Mouse (Mus musculus): ENCODE data around the gene Auts2. TPM values are rescaled to one million over a fixed set of nuclear protein-coding genes. Genes with fewer than 3 reads are reported as not detected.

The Auts2 gene
- total RNA-seq, 2 experiments from 2014 or later = 103 to 156 TPM

DNA sequence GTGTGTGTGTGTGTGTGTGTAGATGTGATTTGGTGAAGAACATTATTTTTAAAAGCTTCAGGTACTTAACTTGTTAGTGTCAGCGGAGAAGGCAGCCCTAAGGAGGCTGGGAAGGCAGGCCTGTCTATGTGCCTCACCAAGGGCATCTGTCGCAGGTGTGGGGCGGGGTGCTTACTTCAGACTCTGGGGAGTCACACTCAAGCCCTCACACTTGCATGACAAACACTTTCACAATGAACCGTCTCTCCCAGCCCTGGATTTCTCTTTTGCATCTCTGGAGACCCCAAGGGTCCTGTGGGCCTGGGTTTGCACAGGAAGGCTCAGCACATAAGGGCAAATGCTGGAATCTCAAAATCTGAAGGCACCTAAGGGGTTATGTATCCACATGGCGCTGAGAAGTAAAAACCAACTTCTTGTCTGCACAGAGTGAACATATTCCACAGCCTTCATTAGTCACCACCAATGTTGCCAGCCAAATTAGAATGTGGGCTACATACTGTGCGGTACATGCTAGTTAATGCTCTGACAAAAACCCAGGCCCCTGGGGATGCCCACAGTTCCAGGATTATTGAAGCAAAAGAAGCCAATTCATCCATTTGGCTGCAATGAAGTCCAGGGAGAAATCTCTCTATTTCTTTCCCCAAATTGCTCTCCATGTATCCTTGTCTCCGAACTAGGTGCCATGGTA, 1093.8 kb downstream of the Auts2 start:
- no peak for DNase-seq (ENCODE audit: extremely low spot score in 1 of 2, low spot score in 1 of 2)

DNA sequence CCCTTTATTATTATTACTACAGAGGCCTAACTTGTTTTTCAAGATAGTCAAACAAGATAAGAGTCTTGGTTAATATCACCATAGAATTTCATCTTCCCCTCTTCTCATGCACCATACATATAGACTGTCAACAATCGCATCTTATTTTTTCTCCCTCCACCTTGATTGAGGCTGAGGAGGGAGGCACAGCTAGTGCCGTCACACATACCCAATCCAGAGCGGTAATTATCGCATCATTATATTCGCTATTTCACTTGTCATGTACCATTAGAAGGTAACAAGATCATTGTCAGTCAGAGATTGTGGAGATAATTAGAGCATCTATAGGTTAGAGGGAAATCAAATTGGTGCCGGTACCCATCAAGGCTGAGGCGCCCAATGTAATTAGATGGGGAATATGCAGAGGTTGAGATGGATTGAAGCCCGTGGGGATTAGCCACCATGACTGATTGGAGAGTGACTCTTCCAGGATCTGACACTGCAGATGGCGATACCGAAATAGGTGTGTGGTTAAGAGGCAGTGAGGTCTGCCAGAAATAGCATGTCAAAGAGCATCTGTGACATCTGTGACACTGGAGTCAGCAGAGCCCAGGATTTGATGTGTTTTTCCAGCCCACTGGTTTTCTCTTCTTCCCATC, 1107.8 kb downstream of the Auts2 start:
- DNase-seq (ENCODE audit: extremely low spot score in 1 of 2, low spot score in 1 of 2) = no peak

DNA sequence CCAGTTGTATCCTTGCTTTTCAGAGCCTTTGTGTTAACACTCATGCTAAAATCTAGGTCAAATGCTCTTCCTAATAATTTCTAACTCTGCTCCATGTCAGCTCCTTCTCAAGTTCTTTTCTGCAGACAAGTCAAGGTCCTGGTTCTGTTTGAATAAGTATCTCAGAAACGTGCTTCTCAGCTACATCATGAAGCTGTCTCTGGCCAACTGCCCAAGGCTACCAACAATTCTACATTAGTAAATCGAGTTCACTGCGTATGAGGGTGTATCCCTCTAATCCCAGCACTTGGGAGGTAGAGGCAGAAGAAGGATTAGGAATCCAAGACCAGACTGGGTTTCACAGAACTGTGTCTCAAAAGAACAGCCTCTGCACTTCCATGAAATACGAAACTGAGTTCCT, 1109.9 kb downstream of the Auts2 start:
- DNase-seq (ENCODE audit: extremely low spot score in 1 of 2, low spot score in 1 of 2) = no peak

DNA sequence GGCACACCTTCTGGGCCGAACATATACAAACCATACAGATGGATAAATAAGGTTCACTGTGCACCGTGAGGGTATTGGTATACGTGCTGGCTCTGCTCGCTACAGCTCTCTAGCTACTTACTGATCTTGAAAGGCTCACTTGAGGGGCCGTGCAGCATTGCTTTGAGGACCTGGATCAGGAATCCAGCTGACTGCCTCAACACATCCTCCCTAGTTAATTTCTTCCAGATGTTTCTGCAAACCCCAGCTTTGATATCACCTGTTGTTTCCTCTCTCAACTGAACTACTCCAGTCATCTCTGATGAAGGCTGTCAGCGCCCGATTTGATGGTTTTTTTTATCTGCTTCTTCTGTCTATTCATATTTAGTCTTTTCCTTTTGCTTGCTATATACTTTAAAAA, 1111.2 kb downstream of the Auts2 start:
- DNase-seq (ENCODE audit: extremely low spot score in 1 of 2, low spot score in 1 of 2) = no peak

DNA sequence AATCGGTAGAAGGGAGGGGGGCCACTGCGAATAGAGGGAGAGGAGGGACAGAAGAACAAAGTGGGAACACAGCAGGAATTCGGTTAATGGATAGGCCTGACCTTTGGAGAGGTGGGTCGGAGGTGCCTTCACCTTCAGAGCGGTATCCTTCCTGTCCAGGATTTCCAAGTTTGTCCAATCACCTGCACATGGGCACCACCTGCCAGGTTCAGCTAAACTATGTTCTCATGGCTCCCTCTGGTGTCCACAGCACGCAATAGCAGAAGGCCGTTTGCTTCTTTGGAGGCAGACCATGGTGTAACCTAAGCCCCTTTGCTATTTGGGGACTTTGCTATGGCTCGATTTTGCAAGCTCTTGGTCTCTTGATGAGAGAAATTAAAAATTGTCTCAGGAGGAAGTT, 1113.0 kb downstream of the Auts2 start:
- DNase-seq (ENCODE audit: extremely low spot score in 1 of 2, low spot score in 1 of 2) = peak in 1 of 2 experiments; percentile 70

DNA sequence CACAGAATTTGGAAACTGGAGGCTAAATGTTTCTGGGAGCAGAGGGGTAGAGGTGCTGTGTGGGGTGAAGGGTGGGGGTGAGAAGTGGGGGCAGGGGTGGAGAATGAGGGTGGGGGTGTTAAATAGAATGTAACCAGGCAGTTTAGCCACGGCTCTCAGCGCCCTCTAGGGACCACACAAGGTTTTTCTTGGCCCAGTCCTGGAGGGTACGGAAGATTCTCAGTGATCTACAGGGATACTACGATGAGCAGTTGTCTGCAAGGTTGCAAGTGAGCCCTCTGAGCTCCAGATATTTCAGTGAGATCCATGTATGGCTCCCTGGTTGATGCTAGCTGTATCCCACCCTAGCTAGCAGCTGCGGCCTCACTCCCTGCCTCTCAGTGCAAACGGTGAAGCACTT, 1113.6 kb downstream of the Auts2 start:
- no peak for DNase-seq (ENCODE audit: extremely low spot score in 1 of 2, low spot score in 1 of 2)

DNA sequence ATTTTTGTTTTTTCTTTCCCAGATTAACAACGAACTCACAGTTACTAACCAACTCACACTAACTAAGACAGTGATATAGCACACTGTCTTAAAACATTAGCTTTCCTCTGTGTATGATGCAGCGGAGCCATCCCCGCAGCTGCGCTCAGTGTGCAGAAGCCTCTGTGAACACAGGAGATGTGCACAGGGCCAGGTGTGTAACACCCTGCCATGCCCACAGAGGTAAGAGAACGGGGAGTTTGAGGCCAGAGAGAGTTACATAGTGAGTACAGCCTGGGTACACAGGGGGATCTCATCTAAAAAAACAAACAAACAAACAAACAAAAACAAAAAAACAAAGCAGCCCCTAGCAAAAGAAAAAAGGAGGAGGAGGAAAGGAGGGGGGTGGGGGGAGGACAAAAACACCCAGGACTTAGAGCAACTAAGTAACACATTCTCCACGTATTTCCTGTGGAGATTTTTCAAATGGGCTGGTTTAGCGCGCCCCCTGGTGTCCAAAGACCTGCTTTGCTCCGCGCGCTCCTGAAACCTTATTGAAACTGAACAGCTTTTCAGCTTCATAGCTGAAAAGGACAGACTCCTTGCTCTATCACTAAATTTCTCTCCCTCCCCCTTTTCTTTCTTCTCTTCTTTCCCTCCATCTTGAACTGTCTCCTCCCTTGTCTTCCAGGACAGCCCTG, 1115.3 kb downstream of the Auts2 start:
- peak; percentile 76 to 97 for DNase-seq (ENCODE audit: extremely low spot score in 1 of 2, low spot score in 1 of 2)

DNA sequence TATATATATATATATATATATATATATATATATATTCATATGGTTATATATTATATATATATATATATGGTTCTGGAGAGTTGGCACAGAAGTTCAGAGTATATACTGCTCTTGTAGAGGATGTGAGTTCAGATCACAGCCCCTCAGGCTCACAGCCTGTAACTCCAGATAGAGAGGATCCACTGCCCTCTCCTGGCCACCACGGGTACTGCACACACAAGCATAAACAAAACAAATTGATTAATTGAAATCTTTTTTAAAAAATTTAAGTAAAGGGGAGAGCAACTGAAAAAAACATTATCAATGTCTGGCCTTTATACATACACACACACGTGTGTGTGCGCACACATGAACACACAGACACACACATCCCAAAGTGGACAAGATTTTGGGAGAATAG, 1120.4 kb downstream of the Auts2 start:
- no peak for DNase-seq (ENCODE audit: extremely low spot score in 1 of 2, low spot score in 1 of 2)

DNA sequence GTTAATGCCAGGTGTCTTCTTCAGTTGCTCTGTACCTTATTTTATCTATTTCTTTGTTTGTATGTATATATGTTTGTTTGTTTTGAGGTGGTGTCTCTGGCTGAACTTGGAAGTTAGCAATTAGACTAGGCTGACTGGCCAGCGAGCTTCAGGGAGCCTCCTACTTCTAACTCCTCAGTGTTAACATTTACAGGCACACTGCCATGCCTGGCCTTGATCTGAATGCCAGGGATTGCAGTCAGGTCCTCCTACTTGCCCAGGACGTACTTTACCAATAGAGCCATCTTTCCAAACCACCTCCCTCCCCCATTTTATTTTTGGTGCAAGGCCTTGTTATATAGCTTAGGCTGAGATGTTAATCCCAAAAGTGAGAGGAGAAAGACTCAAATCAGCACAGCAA, 1122.7 kb downstream of the Auts2 start:
- DNase-seq (ENCODE audit: extremely low spot score in 1 of 2, low spot score in 1 of 2) = no peak

DNA sequence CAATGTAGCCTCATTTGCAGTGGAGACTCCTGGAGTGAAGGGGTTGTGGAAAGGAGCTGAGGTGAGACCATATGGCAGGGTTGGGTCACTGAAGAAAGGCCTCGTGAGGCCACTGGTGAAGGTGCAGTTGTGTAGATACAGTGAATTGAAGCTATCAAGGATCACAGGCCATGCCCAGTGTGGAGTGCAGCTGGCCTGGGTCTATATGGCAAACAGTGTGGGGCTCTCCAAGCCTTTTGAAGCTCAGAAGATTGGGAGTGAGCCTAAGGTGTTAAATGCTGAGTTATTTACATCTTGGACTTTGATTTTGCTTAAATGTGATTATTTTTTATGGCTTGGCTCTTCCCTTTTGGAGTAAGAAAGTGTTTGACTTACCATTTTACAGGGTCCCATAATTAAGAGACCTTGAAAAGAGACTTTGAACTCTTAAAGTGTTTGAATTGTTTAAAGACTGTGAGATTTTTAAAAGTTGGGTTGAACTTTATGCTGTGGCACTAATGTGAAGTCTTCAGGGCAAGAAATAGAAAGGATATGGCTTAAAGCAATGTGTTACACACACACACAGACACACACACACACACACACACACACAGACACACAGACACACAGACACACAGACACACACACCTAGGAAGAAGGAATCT, 1127.1 kb downstream of the Auts2 start:
- DNase-seq (ENCODE audit: extremely low spot score in 1 of 2, low spot score in 1 of 2) = no peak

DNA sequence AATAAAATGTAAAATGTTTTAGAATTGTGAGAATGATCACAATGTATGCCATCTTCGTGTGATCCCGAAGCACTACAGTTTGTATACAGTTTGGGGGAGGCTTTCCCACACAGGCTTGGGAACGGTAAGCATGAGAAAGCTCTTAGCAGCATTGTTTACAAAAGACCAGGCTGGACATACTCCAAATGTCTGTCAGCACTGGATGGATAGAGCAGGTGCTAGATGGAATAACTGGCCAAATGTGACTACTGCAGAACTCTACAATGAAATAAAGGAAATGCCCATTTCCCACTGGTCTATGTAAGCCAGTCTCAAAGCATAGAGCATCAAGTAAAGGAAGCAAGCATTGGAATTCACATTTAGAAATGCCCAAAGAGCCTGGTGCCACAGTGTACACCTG, 1144.9 kb downstream of the Auts2 start:
- no peak for DNase-seq (ENCODE audit: extremely low spot score in 1 of 2, low spot score in 1 of 2)

DNA sequence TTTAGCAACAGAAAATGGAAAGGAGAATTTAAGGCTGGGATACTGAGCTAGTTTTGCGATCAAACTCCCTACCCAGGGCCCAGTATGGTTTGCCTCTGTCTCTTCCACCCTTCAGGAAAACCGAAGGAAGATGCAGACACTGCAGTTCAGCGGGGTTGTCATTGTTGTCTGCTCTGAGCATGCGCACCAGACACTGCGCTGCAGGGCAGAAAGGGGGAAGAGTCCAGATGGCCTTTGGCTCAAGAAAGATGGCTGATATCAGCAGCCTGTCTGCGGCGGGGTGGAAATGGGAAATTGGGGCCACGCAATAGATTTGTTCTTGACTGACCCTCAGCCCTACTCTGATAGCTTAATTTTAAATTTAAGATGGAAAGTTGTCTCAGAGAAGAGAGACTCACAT, 1147.4 kb downstream of the Auts2 start:
- no peak for DNase-seq (ENCODE audit: extremely low spot score in 1 of 2, low spot score in 1 of 2)
